Mouse (Mus musculus) embryo, embryonic 9.5 days (tissue): ENCODE data around the gene Mettl17.
"Not testable (repeated sequence)": the region's sequence is repeated elsewhere in the genome, so short reads cannot be mapped to it uniquely, and the experiment has no call there.

Experiments
- DNase-seq: peaks from one replicate; pipeline ENCODE4 v3.0.0-alpha.2; 2017; ENCODE audit errors: extremely low spot score

Mettl17 gene

DNA sequence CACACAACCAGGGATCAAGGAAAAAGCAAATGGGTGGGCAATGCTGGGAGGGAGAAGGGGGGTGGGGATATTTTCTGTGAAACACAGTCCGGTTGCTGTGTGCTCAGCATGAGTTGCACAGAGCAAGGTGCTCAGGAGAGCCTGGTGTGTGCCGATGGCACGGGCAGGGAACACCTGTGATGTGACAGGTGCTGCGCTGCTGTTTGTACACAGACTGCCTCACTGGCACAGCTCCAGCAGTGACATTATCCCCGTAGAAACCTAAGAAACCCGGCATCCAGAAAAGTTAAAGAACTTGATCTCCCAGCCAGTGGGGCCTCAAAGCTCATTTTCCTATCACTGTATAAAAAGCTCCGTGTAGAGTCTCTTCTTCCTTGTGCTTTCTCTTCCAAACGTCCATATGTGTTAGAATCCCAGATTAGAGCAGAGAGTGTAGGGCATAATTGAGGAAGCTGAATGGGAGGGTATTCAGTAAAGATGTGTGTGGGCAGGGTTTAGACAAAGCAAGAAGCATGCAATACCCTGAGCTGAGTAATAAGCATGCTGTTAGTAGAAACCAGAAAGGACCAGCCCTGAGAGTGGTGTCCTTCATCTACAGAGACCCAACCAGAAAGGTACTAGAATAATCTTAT is 12.0 kb downstream of the Mettl17 start:
- no peak for DNase-seq

DNA sequence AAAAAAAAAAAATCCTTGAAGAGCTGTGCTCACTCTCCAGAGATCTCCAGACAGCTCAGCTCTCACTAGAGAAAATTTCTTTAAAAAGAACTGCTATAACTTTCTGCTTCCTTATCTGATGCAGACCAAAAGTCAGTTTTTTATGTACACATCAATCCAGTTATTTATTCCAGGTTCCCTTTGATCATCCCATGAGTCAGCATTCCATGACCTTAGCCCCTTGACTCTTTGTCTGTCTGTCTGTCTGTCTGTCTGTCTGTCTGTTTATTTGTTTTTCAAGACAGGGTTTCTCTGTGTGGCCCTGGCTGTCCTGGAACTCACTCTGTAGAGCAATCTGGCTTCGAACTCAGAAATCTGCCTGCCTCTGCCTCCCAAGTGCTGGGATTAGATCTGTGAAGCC is 14.7 kb downstream of the Mettl17 start:
- no peak for DNase-seq

DNA sequence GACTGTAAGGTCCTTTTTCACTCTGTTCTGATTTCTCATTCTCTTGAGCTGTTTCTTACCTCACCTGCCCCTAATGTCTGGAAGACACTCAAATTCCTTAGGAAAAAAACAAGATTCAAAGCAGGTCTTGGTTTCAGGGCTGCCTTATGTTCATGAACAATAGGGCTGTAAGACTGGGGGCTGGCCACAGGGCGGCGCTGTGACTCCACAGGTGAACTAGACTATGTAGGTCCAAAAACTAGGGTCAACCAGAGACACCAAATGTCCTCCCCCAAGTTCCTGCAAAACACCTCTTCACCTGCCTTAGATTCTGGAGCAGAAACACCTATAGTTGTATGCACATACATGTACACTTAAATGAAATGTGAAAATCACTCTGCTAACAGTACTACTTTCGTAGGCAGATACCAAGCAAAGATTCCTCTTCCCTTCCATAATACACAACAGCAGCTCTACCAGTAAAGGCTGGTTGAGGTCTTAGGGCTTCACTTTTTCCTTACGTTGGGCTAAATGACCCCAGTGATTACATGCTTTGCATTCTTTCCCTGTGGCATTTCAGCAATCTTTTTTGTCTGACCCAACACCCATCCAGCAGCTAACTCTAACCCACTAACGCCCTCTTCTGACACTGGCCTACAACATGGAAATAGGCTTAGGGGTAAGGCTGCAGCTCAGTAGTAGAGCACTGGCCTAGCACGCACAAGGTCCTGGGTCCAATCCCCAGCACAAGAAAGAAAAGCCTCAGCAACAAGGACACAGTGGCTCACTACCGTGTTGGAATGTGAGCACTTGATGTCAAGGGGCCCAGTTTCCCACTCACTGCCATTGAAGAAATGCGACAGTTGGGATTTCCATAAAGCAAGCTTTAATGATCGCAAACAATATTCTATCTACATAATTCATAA is 18.4 kb downstream of the Mettl17 start:
- peak; percentile 79 for DNase-seq

DNA sequence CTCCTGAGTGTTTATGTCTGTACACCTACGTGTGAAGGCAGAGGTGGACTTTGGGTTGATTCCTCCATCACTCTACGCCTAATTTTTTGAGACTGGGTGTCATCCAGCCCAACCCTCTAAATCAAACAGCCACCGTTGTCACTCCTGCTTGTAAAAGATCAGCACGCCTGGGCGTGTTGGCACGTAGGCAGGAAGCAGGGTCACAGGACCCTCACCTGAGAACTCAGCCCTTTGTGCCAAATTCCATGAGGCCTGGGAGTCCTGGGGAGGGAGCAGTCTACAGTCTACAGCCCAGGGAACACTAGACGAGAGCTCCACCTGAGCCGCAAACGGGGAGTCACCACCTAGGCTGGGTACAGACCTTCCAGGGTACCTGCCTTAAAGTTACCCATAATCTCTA is 19.1 kb downstream of the Mettl17 start:
- no peak for DNase-seq

DNA sequence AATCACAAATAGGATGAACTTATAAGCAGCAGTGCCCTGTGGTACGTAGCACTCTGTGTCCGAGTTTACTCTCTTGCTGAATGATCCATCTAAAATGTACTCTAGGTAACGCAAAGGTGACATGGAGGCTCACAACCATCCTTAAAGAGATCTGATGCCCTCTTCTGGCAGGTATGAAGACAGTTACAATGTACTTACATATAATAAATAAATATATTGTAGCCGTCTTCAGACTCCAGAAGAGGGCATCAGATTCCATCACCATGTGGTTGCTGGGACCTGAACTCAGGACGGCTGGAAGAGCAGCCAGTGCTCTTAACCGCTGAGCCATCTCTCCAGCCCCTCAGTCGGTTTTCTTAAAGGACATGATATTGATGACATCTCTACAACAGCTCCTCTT is 20.1 kb downstream of the Mettl17 start:
- no peak for DNase-seq

DNA sequence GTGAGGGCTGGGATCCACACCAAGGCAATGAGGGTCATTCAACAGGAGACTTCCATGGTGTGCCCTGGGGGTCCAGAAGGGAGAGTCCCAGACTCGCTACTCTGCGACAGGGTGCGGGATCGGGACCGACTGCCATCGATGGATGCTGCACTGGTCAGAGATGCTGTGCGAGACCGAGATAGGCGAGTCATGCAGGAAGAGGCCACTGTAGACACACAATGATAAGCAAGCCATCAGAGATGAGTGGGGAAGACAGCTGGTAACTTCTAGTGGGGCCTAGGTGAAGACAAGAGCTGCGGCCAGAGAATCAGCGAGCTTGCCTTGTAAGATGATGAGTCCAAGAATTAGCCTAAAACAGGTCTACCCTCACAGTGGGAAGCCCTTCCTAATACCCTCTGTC is 21.5 kb downstream of the Mettl17 start:
- DNase-seq = no peak

DNA sequence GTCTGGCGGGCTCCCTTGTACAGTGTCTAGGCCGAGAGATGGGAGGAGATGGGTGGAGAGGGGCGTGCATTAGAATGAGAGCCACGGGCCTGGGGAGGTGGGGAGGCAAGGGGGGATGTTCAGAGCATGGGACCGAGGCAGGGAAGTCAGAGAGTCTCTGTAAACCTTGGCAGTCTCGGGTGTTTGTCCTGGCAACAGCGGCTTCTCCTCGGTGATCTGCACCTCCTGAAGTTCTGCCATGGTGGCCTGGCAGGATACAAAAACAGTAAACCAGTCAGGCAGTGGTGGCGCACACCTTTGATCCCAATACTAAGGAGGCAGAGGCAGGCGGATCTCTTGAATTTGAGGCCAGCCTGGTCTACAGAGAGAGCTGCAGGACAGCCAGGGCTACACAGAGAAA is 26.7 kb downstream of the Mettl17 start:
- no peak for DNase-seq

DNA sequence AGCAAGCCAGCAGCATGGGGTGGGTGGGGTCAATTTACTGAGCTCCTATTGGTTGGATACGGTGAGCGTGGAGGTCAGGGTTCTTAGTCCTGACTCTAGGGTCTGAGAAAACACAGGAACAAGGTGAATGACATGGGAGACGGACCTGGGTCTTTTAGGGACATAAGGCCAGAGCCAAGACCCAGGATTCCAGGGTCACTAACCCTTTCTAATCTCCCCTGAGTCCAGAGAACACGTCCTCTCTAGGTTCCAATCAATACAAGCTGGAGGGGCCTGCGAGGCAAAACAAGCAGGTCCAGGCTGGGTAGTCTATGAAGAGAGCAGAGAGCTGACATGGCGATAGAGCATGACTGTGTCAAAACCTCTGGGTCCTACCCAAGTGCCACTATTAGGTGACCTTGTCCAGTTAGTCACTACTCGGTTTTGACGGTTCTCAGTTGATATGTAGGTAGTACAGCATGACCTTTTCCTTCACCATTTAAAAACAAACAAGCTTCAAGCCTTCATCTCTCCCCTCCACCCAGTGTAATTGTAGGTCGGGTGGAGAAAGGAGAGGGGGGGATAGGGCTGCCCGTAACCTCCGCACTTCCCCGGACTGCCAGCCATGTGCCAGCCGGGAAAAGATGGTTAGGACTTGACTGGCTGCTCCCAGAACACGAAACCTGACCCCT is 27.9 kb downstream of the Mettl17 start:
- DNase-seq = no peak

DNA sequence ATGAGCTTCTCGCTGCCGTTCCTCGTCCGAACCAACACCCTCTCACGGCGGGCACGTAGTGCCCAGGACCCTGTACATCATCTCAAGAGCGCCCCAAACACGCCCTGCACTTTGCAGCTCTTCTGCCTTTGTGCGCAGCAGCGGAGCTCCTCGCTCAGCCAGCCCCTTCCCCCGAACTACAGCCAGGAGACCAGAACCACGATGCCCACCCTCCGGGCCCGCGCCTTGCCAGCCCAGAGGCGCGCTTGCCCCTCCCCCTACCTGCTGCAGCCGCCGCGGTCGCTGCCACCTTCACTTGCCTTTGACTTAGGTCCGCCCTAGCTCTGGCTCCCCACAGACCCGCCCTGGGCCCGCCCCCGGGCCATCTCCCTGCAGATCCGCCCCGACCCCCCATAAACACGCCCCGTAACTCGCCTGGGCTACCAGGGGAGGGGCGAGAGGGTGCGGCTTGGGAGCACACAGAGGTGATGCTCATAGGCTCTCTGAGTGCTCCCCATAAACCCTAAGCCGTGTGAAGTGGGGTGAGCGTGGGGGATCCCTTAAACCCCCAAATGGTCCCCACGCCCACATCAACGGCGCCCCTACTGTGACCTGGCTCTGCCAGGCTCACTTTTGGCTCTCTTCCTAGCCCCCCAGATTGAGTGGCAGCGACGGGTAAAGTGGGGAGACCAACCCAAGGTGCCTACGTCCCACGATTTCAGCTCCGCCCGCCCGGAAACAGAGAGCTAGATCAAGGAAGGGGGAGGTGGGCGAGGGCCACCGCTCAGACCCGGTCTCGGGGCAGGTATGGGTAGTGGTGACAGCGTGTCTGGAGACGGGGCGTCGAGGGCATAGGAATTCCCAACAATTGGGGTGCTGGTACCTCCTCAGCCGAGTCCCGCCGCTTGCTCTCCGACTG is 28.7 kb downstream of the Mettl17 start:
- peak; percentile 52 for DNase-seq

DNA sequence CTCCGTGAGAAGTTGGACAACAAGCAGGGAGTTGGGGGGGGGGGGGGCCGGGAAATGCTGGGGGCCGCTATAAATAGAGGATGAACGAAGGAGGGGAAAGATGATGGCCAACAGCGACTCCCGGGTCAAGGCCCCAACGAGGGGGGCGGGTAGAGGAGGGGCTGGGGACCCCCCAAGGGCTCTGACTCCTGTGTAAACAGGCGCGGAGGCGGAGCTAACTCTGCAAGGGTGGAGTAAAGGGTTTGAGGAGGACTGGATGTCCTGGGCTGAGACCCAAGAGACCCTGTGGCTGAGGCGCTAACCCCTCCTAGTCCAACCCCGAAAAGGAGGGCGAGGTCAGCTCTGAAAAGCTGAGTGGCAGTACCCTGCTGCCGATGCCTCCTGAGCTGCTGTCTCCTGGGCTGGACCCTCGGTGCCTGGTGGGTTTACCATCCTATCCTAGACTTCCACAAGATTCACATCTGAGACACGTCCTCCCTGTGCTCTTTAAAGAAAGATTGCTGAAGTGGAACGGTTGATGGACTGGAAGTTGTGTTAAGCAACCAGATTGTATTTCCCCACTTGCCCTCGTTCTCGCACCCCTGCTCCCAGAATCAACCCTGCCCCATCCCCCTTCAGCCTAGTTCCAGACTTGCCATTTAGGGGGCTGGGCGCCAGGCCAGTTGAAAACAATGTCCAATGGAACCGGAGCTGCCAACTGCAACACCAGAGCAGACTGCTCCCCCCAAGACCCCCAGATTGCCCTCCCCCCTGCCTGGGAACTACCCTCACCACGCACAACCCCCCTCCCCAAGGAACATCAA is 29.5 kb downstream of the Mettl17 start, which contains the start of gene Ndrg2:
Gene Ndrg2, minus strand, starts transcription at position 199 of the 803 bp plus-strand sequence.
- DNase-seq = peak; percentile 50

DNA sequence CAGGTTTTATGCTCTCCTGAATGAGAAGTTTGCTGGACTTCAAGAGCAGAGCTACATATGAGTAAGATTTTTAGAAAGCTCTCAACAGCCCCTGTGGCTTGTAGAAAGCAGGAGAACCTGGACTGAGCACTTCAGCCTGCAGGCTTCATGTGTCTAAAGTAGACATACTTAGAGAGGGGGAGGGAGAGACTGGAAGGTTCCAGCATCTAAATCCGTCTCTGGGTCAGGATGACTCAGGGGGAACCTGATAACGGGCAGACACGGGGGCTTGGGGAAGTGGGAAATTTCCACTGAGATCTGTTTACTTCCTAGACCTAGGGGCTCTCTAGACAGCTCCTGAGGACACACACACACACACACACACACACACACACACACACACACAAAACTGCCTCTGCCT is 30.4 kb downstream of the Mettl17 start:
- DNase-seq = no peak

DNA sequence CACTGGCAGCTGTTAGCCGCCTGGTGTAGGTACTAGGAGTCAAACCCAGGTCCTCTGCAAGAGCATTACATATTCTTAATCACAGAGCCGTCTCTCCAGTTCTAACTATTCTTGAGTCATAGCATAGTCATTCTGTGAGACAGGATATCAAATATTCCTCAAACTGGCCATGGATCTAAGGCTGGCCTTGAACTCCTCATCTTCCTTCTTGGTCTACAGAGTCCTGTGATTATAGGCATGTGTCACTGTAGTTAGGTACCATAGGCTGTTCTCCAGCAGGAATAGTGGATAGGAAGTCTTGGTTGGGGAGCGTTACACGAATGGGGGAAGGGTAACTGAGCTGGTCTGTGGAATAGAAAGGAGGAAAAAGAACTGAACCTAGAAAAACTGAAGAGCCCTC is 31.9 kb downstream of the Mettl17 start:
- DNase-seq = no peak

DNA sequence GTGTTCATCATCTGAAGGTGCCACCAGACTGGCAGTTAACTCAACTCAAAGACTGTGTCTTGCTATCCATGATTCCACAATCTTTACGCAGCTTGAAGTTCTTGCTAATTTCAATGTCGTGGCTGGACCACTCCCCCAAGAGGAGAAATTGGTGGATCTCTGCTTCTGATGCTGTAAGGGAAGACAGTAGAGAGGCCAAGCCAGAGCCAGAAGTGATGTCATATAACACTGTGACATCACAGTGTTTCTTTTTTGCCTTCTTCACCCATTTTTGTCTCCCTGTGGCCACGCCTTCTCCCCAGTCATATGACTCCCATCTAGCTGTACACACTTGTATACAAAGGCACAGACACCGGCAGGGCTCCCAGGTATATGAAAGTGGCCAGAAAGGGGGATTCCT is 33.5 kb downstream of the Mettl17 start, which contains the start of gene Tppp2:
Gene Tppp2, plus strand, starts transcription at position 301 of the 400 bp plus-strand sequence.
- no peak for DNase-seq

DNA sequence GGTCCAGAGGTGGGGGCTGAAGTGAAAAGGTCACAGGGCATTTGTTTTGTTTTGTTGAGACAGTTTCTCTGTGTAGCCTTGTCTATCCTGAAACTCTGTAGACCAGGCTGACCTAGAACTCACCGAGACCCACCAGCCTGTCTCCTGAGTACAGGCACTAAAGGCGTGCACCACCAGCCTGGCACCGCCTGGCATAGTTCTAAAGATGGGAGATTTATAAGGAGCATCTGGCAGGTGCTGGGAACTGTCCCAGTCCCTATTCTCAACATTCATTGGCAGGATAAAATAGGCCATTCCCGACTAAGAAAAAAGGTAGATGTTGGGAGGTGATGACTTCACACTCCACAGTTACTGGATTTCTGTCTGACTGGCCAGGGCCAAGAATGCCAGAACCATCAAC is 34.3 kb downstream of the Mettl17 start:
- no peak for DNase-seq

DNA sequence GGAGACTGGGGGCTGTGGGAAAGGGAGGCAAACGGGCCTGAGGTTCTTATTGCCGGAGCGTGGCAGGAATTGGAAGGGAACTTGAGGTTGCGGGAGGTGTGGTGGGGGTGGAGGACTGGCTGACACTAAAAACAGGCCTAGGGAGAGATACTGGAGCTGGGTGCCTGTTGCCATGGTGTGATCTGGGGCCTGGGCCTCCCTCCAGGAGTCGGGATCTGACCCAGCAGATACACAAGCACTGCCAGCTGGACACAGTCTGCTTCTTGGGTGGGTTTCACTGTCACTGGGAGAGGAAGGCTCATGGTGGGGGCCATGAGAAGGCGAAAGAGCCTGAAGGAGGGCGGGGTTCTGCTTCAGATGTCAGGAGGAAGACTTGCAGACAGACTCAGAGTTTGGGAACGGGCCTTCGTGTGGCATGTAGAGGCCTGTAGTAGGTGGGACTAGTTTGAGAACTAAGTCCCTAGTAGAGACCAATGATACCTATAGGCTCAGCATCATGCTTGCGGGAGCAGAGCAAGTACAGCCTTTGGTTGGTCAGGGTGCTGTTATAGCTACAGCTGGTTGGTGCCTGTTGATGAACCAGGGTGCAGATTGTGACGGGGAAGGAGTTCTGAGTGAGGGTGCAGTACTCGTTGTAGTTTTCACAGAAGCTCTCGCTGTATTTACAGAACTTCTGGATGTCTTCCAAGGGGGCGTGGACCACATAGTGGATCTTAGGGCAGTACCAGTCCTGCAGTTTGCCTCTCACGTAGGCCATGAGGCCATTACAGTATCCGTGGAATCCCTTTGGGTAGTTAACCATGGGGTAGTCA is 37.3 kb downstream of the Mettl17 start:
- DNase-seq = no peak

DNA sequence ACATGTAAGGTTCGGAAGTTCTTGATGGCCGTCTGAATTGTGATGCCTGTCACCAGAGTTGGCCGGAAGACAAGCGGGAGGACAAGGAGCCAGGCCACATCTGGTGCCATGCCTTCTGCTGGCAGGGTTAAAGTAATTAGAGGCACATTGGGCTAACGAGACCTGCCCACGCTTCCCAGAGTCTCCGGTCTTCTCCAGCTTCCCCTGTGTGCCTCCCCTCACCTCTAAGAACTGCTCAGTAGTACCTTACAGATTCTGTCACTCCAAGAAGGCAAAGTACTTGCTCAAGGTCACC is 37.9 kb downstream of the Mettl17 start, which contains the start of gene Rnase13:
Gene Rnase13, minus strand, starts transcription at position 203 of the 295 bp plus-strand sequence.
- no peak for DNase-seq

DNA sequence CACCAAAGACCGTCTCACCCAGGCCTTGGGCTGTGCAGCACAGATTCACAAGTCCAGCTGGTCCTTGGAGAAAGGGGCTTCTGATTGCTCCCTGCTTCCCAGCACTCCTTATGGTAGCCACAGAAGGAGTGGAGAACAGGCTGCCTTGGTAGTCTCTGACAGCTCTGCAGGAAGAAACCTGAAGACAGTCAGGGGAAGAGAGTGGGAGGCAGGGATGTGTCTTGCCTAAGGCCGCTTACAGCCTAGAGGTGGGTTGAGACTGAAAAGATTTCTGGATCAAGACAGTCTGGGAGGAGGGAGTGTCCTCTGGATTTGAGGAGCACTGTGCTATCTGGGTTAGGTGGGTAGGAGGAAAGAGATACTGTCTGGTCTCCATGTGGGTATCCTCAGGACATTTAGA is 38.3 kb downstream of the Mettl17 start:
- no peak for DNase-seq

DNA sequence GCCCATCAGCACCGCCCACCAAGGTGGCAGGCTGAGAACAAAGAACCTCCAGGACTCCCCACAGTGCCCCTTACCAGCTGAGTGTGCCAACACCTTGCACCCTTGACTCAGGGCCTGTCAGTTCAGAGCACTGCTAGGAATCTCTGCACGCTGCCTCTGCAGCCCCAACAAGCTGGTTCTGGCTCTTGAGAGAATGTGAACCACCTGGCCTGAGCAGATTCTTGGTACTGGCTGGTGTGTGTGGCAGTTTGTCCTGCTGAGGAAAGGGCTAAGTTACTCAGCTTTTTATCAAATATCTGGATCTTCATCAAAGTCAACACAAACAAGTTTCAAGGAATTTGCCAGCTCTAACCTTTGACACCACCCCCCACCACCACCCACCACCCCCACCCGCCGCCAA is 38.9 kb downstream of the Mettl17 start:
- DNase-seq = no peak

DNA sequence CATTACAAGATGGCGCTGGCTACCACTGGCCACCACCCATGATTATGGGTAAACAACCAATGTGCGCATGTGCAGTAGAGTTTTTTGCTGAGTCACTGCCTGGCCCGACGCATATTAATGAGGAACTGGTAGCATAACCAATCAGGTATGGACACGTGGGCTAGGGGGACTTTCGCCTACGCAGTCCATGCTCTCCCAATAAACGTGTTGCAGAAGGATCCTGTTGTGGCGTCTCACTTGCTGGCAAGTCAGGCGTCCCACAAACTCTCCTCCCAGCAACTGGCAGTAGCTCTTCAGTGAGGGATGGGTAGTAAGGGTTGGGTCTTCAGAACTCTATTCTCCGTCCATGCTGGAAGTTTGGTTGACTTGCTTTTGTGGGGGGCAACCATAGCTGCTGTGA is 42.3 kb downstream of the Mettl17 start:
- not testable (repeated sequence) for DNase-seq
